Mouse (Mus musculus): Measurements from ENCODE around the gene B4galnt1.
"Not testable (repeated sequence)": the region's sequence is repeated elsewhere in the genome, so short reads cannot be mapped to it uniquely, and the experiment has no call there.

Gene B4galnt1

DNA sequence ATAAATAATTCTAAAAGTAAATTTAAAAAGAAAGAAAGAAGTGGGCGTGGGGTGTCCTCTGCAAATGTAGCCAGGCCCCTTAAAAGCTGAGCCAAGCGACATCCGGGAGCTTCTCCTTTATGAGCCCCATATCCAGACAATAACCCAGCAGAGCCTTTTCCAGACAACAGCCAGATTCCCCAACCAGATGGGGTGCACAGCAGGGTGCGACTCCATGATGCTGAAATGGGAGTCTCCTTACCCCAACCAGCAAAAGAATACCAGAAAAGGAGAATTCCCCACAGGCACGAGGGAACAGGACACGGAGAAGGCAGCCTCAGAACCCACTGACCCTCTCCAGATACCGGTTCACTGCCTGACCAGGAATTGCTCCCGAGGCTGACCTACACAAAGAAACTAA lies 21.8 kb upstream of the B4galnt1 start:
- DNase-seq (ENCODE audit: low spot score), result no peak

DNA sequence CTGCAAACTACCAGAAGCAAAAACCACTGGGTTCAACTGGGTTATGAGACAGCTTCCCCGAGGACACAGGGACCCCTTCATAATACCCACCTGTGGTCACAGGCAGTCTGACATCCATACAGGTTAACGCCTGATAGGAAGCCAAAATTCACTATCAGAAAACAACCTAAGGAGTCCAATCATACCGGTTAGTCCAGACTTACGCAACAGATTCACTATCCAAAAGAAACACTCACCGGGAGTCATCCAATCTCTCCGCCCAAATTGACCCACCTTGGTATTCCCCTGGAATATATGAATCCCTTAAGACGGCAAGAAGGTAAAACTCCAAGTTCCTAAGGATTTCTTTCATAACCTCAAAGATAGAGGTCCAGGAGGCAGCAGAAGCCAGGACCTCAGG lies 20.5 kb upstream of the B4galnt1 start:
- no peak for DNase-seq (ENCODE audit: low spot score)

DNA sequence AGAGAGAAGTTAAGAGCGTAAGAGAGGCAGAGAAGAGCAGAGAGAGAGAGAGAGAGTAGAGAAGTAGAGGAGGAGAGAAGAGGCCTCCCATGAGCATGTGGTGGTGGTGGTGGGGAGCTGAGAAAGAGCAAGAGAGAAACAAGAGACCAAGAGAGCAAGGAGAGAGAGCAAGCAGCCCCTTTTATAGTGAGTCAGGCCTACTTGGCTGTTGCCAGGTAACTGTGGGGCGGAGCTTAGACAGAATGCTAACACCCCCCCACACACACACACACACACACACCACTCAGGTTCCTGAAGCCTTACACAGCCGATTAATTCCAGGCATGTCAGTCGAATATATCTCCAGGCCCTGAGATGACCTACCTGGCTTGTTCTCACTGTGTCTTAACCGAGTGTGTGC lies 19.7 kb upstream of the B4galnt1 start:
- DNase-seq (ENCODE audit: low spot score), result no peak

DNA sequence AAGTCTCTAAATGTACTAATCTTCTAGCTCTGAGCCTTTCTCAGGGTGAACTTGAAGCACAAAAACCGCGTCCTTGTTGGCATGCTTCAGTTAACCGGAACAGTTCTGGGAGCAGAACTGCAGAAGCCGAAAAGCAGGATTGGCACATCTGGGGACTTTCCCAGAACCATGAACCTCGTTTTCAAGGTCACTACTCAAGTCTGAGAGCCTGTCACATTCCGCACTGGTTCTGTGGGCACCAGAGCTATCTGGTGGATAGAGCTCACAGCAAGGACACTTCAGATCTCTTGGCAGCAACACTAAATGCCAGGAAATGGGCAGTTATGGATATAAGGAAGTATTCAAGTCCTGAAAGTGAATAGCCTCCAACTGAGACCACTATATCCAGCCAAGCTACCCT lies 17.9 kb upstream of the B4galnt1 start:
- DNase-seq (ENCODE audit: low spot score), result no peak

DNA sequence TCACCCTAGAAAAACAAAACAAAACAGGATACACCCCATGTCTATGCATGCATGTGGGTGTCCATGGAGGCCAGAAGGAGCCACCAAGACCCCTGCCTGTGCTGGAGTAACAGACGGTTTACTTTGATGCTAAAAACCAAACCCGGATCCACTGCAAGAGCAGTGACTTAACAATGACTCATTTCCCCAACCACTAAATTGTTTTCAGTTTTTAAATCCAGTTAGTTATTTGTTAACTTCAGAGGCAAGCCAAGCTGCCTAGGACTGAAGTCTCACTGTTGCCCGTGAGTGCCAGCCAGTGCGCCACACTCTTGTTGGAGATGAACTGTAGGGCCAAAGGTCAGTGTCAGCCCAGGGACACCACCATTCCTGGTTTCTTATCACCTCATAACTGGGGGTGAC lies 14.6 kb upstream of the B4galnt1 start:
- no peak for DNase-seq (ENCODE audit: low spot score)

DNA sequence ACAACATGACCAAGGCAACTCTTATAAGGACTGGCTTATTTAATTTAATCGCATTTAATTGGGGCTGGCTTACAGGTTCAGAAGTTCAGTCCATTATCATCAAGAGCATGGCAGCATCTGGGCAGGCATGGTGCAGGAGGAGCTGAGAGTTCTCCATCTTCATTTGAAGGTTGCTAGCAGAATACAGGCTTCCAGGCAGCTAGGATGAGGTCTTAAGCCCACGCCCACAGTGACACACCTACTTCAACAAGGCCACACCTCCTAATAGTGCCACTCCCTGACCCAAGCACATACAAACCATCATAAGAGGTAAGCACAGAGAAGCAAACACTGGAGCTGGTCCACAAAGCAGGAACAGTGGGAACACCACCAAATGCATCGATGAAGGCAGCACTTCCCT lies 13.8 kb upstream of the B4galnt1 start:
- DNase-seq (ENCODE audit: low spot score), result not testable (repeated sequence)

DNA sequence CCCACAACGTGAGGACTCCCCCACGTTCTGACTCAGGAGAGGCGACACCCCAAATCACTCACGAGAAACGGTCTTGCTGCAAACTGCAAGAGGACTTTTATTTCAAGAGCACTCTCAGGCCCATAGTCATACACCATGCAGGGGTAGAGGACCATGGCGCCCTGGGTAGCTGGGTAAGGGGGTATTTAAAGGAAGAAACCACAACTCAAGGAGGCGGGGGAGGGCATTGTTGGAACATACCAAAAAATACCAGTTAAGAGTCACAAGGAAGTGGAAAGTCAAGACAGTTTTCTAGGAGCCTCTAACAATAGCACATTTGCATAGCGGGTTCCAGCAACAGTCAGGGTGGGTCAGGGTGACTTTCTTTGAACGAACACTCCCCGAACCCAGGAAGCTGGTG lies 12.5 kb upstream of the B4galnt1 start:
- DNase-seq (ENCODE audit: low spot score), result not testable (repeated sequence)

DNA sequence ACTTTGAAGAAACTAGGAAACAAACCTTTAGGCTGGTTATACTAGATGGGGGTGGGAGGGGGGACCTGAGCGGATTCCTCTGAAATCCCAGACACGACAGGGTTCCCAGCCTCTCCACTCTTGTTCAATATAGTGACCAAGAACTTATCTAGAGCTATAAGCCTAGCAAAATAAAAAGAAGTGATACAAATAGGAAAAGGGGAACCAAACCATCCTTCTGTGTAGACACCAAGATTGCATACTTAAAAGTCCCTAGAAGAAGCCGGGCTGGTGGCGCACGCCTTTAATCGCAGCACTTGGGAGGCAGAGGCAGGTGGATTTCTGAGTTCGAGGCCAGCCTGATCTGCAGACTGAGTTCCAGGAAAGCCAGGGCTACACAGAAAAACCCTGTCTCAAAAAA lies 11.7 kb upstream of the B4galnt1 start:
- DNase-seq (ENCODE audit: low spot score), result no peak

DNA sequence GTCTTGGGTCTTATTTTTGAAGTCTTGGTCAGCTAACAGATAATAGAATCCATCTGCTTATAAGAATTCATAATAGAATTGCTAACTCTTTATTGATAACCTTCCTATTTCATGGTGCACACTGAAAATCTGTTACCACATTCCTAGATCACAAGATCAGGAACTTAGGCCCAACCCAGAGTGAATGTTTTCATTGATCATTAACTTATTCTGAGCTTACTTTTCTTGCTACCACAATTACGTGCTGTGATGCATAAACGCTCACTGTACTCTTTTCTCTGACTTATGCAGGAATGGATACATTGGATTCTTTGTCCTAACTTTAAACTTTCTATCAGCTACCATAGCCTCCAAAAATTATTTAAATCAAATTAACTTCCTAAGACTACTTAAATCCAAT lies 10.8 kb upstream of the B4galnt1 start:
- DNase-seq (ENCODE audit: low spot score), result no peak

DNA sequence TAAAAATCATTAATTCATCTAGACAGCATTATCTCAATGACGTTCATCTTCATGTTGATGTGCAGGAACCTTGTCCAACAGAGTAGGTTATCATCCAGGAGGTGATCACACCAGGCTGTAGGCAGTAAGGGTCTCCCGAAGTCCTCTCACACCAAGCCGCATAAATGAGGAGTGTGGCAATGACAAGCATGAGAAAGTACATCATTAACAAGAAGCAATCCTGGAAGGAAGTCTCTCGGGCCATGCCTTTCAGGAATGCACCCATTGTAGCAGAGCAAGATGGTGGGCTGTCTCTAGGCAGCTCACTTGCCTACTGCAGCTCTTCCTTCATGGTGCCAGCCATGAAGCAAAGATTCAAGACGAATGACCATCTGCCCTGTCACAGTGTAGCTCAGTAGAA lies 10.4 kb upstream of the B4galnt1 start:
- DNase-seq (ENCODE audit: low spot score), result no peak

DNA sequence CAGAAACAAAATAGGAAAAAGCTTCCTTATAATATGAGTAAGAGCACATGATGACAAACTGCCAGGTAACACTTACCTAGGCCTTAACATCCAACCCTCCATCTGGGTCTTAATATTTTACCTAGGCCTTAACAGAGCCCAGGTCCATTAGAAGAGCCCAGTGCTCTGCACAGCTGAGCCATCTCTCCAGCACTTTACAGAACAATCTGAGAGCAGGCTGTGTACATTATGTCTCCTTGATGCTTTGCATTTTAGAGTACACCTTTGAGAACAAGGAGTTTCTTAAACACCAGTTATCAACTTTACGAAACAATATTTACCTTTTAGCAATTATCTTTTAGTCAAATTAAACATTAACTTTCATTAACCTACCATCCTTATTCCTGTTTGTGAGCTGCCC lies 8.9 kb upstream of the B4galnt1 start:
- DNase-seq (ENCODE audit: low spot score), result no peak

DNA sequence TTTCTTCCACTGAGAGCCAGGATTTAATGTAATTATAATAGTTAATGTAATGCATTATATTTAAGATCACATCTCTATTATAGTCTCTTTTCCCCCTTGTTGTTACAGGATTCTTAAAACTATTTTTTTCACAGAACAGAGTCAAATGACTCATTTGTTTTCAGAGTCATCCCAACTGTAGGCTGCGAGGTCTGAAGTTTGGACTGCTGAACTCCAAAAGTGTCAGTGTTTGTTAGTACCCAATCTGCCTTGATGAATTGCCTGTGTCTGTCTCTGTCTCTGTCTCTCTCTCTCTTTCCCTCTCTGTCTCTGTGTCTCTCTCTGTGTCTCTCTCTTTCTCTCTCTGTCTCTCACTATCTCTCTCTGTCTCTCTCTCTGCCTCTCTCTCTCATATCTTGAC lies 8.5 kb upstream of the B4galnt1 start:
- DNase-seq (ENCODE audit: low spot score), result no peak

DNA sequence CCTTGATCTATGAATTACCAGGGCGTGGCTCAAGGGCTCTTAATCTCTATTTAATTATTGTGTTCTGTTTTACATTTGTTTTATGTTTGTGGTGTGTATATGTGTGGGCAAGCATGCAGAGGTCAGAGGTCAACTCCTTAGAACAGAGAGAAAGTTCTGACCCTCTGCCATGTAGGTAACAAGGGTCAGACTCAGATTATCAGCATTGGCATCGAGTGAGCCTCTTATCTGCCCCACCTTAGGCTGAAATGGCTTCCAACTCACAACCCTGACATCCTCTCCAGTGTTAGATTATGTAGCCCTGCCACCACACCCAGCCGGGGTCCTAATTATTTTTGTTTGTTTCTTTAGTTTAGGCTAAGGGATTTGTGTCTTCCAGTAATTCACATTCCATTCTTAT lies 6.6 kb upstream of the B4galnt1 start:
- DNase-seq (ENCODE audit: low spot score), result no peak

DNA sequence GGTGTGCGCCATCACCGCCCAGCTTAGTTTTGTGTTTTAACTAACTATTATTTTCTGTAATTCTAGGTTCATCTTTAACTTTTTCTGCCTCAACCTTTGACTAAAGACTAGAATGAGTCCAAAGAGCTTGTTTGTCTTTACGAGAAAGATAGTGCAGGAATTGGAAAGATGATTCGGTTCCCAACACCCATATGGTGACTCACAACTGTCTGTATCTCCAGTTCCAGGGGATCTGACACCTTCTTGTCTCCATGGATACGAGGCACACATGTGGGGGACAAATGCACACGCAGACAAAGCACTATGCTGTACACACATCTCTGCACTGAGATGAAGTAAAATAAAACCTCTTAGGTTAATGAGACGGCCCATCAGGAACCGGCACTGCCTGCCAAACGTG lies 4.9 kb upstream of the B4galnt1 start:
- no peak for DNase-seq (ENCODE audit: low spot score)

DNA sequence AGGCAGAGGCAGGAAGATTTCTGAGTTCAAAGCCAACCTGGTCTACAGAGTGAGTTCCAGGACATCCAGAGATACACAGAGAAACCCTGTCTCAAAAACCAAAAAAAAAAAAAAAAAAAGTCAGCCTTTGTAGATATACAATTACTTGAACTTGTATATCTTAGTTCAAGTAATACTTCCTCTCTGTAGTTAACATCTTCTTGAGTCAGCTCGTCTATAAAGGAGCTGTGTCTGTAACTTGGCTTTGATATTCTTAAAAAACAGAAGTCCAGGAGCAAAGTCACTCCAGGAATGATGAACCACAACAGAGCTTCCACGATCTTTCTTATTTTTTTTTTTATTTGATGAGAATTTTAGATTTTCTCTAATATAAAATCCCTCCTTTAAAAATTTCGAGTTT lies 4.3 kb upstream of the B4galnt1 start:
- DNase-seq (ENCODE audit: low spot score), result no peak

DNA sequence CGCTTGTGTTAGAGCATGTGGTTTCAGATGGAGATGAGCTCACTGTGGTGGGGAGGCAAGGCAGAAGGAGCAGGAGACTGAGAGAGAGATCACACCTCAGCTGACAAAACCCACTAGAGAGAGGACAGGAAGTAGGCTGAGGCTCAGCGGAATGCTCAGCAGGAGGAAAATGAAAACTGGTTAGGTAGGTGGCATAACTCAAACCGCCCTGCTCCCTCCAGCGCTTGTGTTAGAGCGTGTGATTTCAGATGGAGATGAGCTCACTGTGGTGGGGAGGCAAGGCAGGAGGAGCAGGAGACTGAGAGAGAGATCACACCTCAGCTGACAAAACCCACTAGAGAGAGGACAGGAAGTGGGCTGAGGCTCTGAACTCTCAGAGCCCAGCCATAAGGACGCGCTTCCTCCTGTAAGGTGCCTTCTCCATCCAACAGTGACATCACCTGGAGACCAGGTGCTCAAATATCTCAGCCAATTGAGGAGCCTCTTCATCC lies 2.2 kb upstream of the B4galnt1 start:
- DNase-seq (ENCODE audit: low spot score), result not testable (repeated sequence)

DNA sequence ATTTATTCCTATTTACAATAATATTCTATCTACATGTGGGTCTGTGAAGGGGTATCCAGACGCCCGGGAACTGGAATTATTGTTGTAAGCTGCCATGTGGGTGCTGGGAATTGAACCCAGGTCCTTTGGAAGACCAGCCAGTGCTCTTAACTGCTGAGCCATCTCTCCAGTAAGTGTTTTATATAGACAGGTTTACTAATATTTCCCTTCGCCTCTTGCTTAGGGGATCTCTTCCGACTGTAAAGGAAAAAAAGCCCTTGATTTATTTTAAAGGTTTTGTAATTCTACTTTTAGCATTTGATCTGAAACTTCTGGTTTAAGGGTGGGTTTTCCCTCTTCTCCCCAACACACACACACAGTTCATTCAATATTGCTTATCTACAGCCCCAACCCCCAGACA lies 835 bp upstream of the B4galnt1 start:
- no peak for DNase-seq (ENCODE audit: low spot score)

DNA sequence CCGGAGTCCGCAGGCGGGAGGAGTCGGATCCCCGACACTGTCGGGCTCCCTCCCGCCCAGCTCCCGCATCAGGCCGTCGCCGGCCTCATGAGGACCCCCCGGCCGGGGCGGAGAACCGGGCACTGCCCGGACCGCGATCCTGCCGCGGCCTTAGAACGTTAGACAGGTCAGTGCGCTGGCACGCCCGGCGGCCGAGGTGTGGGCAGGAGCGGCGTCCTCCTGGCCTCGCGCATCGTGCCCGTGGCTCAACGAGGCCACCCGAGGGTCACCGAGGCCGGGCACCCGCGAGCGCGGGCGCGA lies 279 bp downstream of the B4galnt1 start:
- no peak for DNase-seq (ENCODE audit: low spot score)

DNA sequence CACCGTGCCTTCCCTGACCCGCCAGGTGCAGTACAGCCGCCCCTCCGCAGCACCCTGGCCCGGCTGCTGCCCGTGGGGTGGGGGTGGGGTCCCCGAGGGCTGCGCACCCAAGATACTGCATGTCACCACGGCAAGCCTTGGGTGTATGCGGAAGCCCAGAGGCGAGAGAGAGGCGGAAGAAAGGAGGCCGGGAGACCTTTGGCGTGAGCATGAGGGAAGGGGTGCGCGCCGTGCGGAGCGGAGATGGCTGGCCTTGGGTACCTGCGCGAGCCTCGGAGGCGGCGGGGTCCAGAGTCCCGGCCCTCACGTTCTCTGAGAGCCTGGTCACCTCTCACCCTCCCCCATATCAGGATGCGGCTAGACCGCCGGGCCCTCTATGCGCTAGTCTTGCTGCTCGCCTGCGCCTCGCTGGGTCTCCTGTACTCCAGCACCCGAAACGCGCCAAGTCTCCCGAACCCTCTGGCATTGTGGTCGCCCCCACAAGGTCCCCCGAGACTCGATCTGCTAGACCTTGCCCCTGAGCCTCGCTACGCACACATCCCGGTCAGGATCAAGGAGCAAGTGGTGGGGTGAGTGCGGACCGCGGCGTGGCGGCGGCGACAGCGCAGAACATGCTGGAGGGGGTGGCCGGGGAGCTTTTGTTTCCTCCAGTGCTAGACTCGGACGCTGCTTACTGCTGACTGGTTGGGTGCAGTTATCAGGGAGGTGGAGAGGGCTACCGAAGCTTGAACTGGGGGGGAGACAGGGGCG lies 804 bp downstream of the B4galnt1 start:
- DNase-seq (ENCODE audit: low spot score), result no peak

DNA sequence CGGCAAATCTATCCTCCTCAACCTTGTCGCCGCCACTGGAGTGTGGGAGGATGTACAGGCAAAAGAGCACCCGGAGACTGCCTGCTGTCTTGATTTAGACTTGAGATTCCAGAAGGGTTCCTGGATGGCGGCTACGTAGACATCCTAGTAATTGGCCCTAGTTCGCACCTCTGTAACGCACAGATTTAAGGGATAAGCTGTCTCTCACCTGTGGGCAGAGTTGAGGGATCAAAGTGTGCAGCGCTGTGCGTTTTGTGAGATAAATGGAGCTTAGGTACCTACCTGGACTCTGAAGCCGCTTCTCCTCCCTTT lies 1.3 kb downstream of the B4galnt1 start:
- no peak for DNase-seq (ENCODE audit: low spot score)

DNA sequence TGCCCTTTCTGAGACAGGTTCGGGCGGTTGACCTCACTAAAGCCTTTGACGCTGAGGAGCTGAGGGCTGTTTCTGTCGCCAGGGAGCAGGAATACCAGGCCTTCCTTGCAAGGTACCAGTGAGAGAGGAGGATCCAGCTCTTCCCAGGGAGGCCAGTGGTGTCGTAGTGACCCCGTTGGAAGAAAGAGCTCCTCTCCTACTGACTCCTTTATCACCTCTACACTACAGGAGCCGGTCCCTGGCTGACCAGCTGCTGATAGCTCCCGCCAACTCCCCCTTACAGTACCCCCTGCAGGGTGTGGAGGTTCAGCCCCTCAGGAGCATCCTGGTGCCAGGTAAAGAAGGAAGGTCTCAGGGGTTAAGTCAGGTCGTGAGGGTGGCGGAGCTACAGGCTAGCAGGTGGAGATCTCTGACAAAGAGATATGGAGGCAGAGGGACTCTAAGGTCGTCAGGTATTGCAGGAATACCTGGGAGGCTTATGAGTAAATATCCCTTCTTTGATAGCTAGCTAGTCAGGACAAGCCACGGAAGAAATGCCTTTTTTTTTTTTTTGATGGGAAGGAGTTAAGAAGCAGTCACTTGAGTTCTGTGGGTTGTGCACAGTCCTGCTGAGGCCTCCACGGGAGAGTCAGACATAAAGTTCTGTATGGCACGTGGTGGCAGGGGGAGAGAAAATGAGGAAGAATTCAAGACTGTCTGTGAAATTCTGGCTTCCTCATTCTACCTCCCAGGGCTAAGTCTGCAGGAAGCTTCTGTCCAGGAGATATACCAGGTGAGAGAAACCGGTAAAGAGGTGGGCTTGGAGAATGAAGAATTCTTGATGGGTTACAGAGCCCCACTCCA lies 2.0 kb downstream of the B4galnt1 start:
- no peak for DNase-seq (ENCODE audit: low spot score)

DNA sequence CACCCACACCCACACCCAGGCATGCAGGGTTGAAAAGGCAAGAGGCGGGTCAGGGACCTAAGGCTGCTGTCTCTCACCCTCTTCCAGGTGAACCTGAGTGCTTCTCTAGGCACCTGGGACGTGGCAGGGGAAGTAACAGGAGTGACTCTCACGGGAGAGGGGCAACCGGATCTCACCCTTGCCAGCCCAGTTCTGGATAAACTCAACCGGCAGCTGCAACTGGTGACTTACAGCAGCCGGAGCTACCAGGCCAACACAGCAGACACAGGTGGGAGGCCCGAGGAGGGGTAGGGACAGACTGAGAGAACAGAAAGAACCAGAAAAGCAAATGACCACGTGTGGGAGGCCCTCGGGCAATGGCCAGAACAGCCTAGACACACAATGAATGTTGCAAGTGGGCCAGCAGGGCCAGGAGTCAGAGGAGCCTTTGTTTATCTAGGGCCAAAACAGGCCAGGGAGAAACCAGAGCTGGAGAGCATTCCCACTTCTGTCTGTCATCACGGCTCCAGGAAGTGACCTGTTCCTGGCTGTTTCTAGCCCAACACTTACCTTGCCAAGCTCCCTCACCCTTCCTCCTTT lies 2.7 kb downstream of the B4galnt1 start:
- peak; percentile 85 for DNase-seq (ENCODE audit: low spot score)

DNA sequence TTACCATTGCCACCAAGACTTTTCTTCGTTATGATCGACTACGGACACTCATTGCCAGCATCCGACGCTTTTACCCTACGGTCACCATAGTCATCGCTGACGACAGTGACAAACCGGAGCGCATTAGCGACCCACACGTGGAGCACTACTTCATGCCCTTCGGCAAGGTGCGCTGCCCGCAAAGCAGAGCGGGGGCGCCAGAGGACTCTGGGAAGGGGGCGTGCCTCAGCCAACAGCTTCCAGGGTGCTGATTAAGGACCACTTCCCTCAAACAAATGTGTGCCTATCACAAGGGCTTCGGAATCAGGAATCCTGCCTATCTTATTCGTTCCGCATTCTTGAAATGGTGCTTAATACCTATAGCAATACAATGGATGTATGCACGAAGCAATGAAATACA lies 5.0 kb downstream of the B4galnt1 start:
- DNase-seq (ENCODE audit: low spot score), result no peak
